Mouse (Mus musculus) cortical plate, adult 2 months (tissue): ENCODE data around the gene Coq7. TPM values are rescaled to one million over a fixed set of nuclear protein-coding genes. Genes with fewer than 3 reads are reported as not detected.

Source experiments
- H3K27ac ChIP-seq: fragments of 200-500 bp; 2 replicates; pipeline ENCODE4 v1.5.1; 2012; ENCODE audit warnings: low read length, control low read depth, inconsistent platforms; ENCODE audit not compliant: insufficient read depth
- H3K4me1 ChIP-seq: fragments of 200-500 bp; 2 replicates; pipeline ENCODE4 v1.6.1; 2011; ENCODE audit warnings: low read length; ENCODE audit not compliant: control insufficient read depth, insufficient read depth
- H3K4me3 ChIP-seq: fragments of 200-500 bp; 2 replicates; pipeline ENCODE4 v1.5.1; 2011; ENCODE audit warnings: mild to moderate bottlenecking, low read length, control low read depth; ENCODE audit not compliant: insufficient read depth
- CTCF ChIP-seq: fragments of 200-500 bp; IDR thresholded peaks from 2 replicates; pipeline ENCODE4 v1.5.1; 2011; ENCODE audit warnings: mild to moderate bottlenecking, control low read depth, low read length; ENCODE audit not compliant: insufficient read depth; ENCODE audit errors: extremely low read depth
- POLR2A ChIP-seq: fragments of 200-500 bp; IDR thresholded peaks from 2 replicates; pipeline ENCODE4 v1.6.1; 2011; ENCODE audit warnings: mild to moderate bottlenecking, low read length, control low read depth; ENCODE audit not compliant: insufficient read depth; ENCODE audit errors: extremely low read depth
- polyA plus RNA-seq: library from polyadenylated mRNA; depleted of rRNA; stranded (reverse); fragments of >200 nt; gene quantifications from 2 replicates; pipeline ENCODE4 v1.2.3, GENCODE M21; 2012

Coq7 gene
- polyA plus RNA-seq, 1 experiment: 54.5 TPM

- Histone ChIP-seq H3K4me3 (no peak overlapping the region), H3K4me1 (no peaks in the 10 kb centered on the region), H3K27ac (no peak overlapping the region)
- TF ChIP-seq POLR2A (no peak), CTCF (no peak)
These were observed 1.9 kb upstream of the Coq7 start for GRCm38 (mm10) chr7:118535076-118535475.

GRCm38 (mm10) chr7:118534326-118534725 is 1.2 kb upstream of the Coq7 start:
- Histone ChIP-seq H3K27ac (no peak overlapping the region), H3K4me3 (no peak overlapping the region), H3K4me1 (no peaks in the 10 kb centered on the region)
- TF ChIP-seq CTCF (no peak), POLR2A (no peak)

GRCm38 (mm10) chr7:118532519-118533177 is 508 bp downstream of the Coq7 start:
- H3K27ac ChIP-seq: peak overlapping the region; percentile 98
- peak overlapping the region; percentile 68 for H3K4me3 ChIP-seq
- no peaks in the 10 kb centered on the region for H3K4me1 ChIP-seq
- TF ChIP-seq POLR2A (peak; percentile 58; the same call in 1 of the 2 replicates), CTCF (0 out of 2 replicates have a peak, but pooled peaks have one; percentile 7)

- H3K4me3 ChIP-seq: no peak overlapping the region
- H3K4me1 ChIP-seq: no peaks in the 10 kb centered on the region
- TF ChIP-seq POLR2A: no peak
- no peak for TF ChIP-seq CTCF
- H3K27ac ChIP-seq: no peak overlapping the region
These were observed 6.2 kb downstream of the Coq7 start for GRCm38 (mm10) chr7:118526967-118527366.

- TF ChIP-seq CTCF: no peak
- TF ChIP-seq POLR2A: no peak
These were observed 11.1 kb downstream of the Coq7 start for GRCm38 (mm10) chr7:118522077-118522476.

GRCm38 (mm10) chr7:118519661-118520060 is 13.5 kb downstream of the Coq7 start:
- Histone ChIP-seq H3K27ac (no peak overlapping the region), H3K4me1 (no peaks in the 10 kb centered on the region), H3K4me3 (no peak overlapping the region)
- TF ChIP-seq POLR2A: no peak
- no peak for TF ChIP-seq CTCF

More at GRCm38 (mm10) chr7:118522077-118522476, 11.1 kb downstream of the Coq7 start:
- H3K4me3 ChIP-seq: no peak overlapping the region
- no peaks in the 10 kb centered on the region for H3K4me1 ChIP-seq
- H3K27ac ChIP-seq: no peak overlapping the region

GRCm38 (mm10) chr7:118518687-118519086 is 14.5 kb downstream of the Coq7 start:
- H3K4me1 ChIP-seq: no peaks in the 10 kb centered on the region
- no peak overlapping the region for H3K27ac ChIP-seq
- peak; percentile 70 for TF ChIP-seq CTCF
- TF ChIP-seq POLR2A: no peak
- H3K4me3 ChIP-seq: no peak overlapping the region

- Histone ChIP-seq H3K27ac (no peak overlapping the region), H3K4me3 (no peak overlapping the region)
- TF ChIP-seq POLR2A: no peak
- no peak for TF ChIP-seq CTCF
These were observed 15.3 kb downstream of the Coq7 start for GRCm38 (mm10) chr7:118517819-118518218.

GRCm38 (mm10) chr7:118508556-118508955 is 24.6 kb downstream of the Coq7 start:
- H3K27ac ChIP-seq: no peak overlapping the region
- no peaks in the 10 kb centered on the region for H3K4me1 ChIP-seq
- no peak for TF ChIP-seq POLR2A
- TF ChIP-seq CTCF: no peak

More at GRCm38 (mm10) chr7:118517819-118518218, 15.3 kb downstream of the Coq7 start:
- H3K4me1 ChIP-seq: no peaks in the 10 kb centered on the region

GRCm38 (mm10) chr7:118503844-118504243 is 29.3 kb downstream of the Coq7 start:
- TF ChIP-seq CTCF (no peak), POLR2A (no peak)
- H3K4me3 ChIP-seq: no peak overlapping the region
- no peak overlapping the region for H3K27ac ChIP-seq

More at GRCm38 (mm10) chr7:118508556-118508955, 24.6 kb downstream of the Coq7 start:
- no peak overlapping the region for H3K4me3 ChIP-seq

More at GRCm38 (mm10) chr7:118503844-118504243, 29.3 kb downstream of the Coq7 start:
- no peaks in the 10 kb centered on the region for H3K4me1 ChIP-seq
